Mouse (Mus musculus) heart, embryonic 11.5 days (tissue): ENCODE measurements at regions not wholly inside any gene's neighbourhood (a gene's known extent, or its start where the extent isn't known, plus 50 kb on each side); places are given as distances from the start of the nearest gene placed in this dataset.
"Not testable (repeated sequence)": the region's sequence is repeated elsewhere in the genome, so short reads cannot be mapped to it uniquely, and the experiment has no call there.

Source experiments
- ATAC-seq: fragments of 200-750 bp; cut with Nextera tagmentation; replicated peaks from 2 replicates; pipeline ENCODE4 v1.8.0; 2017; ENCODE audit warnings: moderate library complexity; ENCODE audit not compliant: insufficient number of reproducible peaks, low FRiP score, low TSS enrichment
- H3K27ac ChIP-seq: fragments of 300-500 bp; sonication (generic); 2 replicates; pipeline ENCODE4 v1.5.1; 2014; ENCODE audit warnings: mild to moderate bottlenecking, low read depth, low read length
- H3K27me3 ChIP-seq: fragments of 300-500 bp; sonication (generic); 2 replicates; pipeline ENCODE4 v1.6.1; 2014; ENCODE audit warnings: mild to moderate bottlenecking, low read length, mixed read lengths; ENCODE audit not compliant: control insufficient read depth, insufficient read depth
- H3K36me3 ChIP-seq: fragments of 300-500 bp; sonication (generic); 2 replicates; pipeline ENCODE4 v1.6.1; 2014; ENCODE audit warnings: mild to moderate bottlenecking, low read length, moderate library complexity, mixed read lengths; ENCODE audit not compliant: control insufficient read depth, insufficient read depth
- H3K4me1 ChIP-seq: fragments of 300-500 bp; sonication (generic); 2 replicates; pipeline ENCODE4 v1.6.1; 2014; ENCODE audit warnings: low read length; ENCODE audit not compliant: control insufficient read depth, insufficient read depth
- H3K4me2 ChIP-seq: fragments of 300-500 bp; sonication (generic); 2 replicates; pipeline ENCODE4 v1.6.1; 2014; ENCODE audit warnings: mild to moderate bottlenecking, moderate library complexity
- H3K4me3 ChIP-seq: fragments of 300-500 bp; sonication (generic); 2 replicates; pipeline ENCODE4 v1.5.1; 2014; ENCODE audit warnings: low read depth, low read length
- H3K9ac ChIP-seq: fragments of 300-500 bp; sonication (generic); 2 replicates; pipeline ENCODE4 v1.6.1; 2014; ENCODE audit warnings: mild to moderate bottlenecking, low read depth, low read length, moderate library complexity
- H3K9me3 ChIP-seq: fragments of 300-500 bp; sonication (generic); replicated peaks from 2 replicates; pipeline ENCODE4 v1.6.1; 2016; ENCODE audit warnings: low read length; ENCODE audit not compliant: control insufficient read depth
- WGBS: fragments of 180-500 bp; shearing (Covaris S2); extraction: QIAGEN DNeasy Blood & Tissue Kit; methylation state at CpG from one replicate; pipeline ENCODE4 v1.1.7; 2014; ENCODE audit not compliant: insufficient replicate concordance; 5-methylcytosine and 5-hydroxymethylcytosine counted together

DNA sequence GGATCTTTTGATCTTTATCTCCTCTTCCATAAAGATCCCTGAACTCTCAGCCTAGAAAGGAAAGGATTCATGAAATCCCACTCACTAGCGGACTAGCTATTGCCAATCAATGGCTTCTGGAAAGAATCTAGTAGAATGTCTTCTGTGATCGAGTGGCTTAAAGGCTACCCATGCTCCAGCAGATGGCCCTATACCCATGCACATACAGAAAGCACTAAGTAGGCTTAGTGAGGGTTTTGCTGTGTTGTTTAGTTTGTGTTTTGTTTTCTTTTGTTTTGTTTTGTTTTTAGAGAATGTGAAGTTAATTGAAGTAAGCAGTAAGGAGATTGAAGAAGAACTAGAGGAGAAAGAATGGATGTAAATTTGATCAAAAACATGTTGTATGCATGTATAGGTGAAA, 187.5 kb downstream of the Kctd12 start:
- no peak overlapping the region for H3K27ac ChIP-seq
- H3K9ac ChIP-seq, result no peak overlapping the region
- H3K36me3 ChIP-seq, result no peaks in the 10 kb centered on the region
- H3K9me3 ChIP-seq, result no peaks in the 10 kb centered on the region
- WGBS, result 77% methylated on average over 2 of the region's 2 CpGs
- H3K4me1 ChIP-seq, result no peaks in the 10 kb centered on the region
- H3K4me2 ChIP-seq, result no peak overlapping the region
- H3K4me3 ChIP-seq, result no peak overlapping the region
- ATAC-seq, result no peak
- no peaks in the 10 kb centered on the region for H3K27me3 ChIP-seq

DNA sequence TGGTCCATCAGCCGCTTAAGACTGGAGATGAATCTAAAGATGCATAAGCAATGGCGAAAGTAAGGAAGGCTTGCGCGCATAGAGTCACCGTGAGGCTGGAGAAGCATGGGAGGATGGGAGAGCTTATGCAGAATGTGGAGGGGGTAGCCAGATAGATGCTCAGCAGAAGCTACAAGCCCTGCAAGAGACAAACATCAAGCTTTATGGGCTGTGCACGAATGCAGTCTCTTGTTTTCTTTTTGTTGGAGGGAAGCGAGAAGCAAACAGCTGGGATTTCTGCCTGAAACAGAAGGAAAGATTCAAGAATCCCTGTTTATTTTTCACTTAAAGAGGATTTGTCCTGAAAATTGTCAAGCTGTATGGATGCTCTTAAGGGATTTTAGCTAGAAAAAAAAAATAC, 188.7 kb downstream of the Kctd12 start:
- Histone ChIP-seq H3K4me2 (no peak overlapping the region), H3K9me3 (no peaks in the 10 kb centered on the region), H3K27me3 (no peaks in the 10 kb centered on the region), H3K9ac (no peak overlapping the region), H3K4me3 (no peak overlapping the region), H3K27ac (no peak overlapping the region), H3K36me3 (no peaks in the 10 kb centered on the region), H3K4me1 (no peaks in the 10 kb centered on the region)
- ATAC-seq, result no peak
- WGBS, result 85% methylated on average over 7 of the region's 7 CpGs

DNA sequence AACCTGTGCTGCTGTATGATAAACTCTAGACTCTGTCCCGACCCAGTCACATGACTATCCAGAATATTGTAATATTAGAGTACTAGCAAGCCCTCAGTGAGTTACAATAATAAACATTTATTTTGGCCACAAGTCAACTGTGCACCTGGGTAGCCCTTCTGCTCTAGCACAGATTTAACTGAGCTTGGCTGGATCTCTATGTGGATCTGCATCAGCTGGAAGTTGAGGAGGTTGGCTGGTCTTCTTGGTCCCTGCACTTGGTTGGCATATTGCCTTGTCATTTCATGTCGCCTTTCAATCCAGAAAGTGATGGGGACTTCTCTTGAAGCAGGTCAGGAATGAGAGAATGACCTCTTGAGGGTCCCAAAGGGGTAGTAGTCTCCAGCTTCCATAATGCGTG, 191.5 kb downstream of the Kctd12 start:
- Histone ChIP-seq H3K27ac (no peak overlapping the region), H3K4me1 (no peaks in the 10 kb centered on the region), H3K9me3 (no peaks in the 10 kb centered on the region), H3K27me3 (no peaks in the 10 kb centered on the region), H3K4me2 (no peak overlapping the region), H3K4me3 (no peak overlapping the region), H3K9ac (no peak overlapping the region), H3K36me3 (no peaks in the 10 kb centered on the region)
- no peak for ATAC-seq
- WGBS, result 76% methylated on average over 3 of the region's 3 CpGs

DNA sequence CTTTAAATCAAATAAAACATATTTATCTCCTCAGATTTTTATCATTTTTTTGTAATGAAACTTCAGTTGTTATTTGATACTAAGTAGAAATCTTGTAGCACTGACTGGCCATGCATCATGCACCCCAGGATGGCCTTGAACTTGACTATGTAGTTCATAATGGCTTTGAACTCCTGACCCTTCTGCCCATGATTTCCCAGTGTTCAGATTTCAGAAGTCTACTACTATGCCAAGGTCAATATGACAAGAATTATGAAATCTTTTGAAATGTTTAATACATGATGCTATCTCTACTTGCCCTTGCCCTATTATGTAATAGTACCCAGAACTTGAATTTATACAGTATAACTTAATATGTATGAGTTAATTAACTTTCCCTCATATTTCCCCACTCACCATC, 200.2 kb downstream of the Kctd12 start:
- no peak overlapping the region for H3K27ac ChIP-seq
- H3K9ac ChIP-seq, result no peak overlapping the region
- H3K4me3 ChIP-seq, result no peak overlapping the region
- no peak for ATAC-seq
- no peaks in the 10 kb centered on the region for H3K9me3 ChIP-seq
- no peaks in the 10 kb centered on the region for H3K36me3 ChIP-seq
- H3K27me3 ChIP-seq, result no peaks in the 10 kb centered on the region
- no peak overlapping the region for H3K4me2 ChIP-seq
- no peaks in the 10 kb centered on the region for H3K4me1 ChIP-seq

DNA sequence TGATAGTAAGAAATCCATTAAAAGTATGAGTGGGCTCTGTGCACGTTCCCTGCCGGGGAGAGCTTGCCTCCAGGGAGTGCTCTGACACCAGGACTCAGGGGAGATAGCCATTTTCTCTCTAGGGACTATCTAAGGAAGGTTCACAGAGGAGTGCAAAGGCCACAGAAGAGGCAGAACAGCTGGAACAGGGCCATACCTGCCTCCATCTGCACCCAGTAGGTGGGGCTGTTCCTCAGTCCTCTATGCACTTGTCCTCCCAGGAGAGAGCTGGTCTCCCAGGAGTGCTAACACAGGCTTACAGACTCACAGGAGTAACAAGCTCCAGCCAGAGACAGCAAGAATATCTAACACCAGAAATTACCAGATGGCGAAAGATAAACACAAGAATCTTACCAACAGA, 212.7 kb downstream of the Kctd12 start:
- 54% methylated on average over 3 of the region's 3 CpGs for WGBS
- Histone ChIP-seq H3K36me3 (no peaks in the 10 kb centered on the region), H3K27ac (no peak overlapping the region), H3K4me3 (no peak overlapping the region), H3K4me1 (no peaks in the 10 kb centered on the region), H3K27me3 (no peaks in the 10 kb centered on the region), H3K9me3 (no peaks in the 10 kb centered on the region), H3K4me2 (no peak overlapping the region), H3K9ac (no peak overlapping the region)
- no peak for ATAC-seq

DNA sequence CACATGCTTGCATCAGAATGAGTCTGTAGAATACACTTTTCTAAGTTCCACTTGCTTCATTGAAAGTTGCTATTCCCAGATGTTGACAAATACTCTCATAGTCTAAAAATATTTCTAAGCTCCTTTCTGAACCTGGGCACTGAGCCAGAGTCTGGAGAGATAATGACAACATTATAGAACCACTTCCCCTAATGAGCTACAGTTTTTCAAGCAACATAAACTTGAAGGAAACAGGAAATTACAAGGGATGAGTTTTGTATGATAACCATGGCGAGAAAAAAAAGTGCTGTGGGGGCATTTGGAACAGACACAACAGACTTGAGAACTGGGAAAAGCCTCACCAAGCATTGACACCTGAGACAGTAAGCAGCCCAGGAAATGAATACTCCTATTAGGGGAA, 233.8 kb downstream of the Kctd12 start:
- H3K27ac ChIP-seq, result no peak overlapping the region
- ATAC-seq, result no peak
- H3K4me2 ChIP-seq, result no peak overlapping the region
- WGBS, result 36% methylated on average over 1 of the region's 1 CpGs
- H3K4me1 ChIP-seq, result no peaks in the 10 kb centered on the region
- H3K9me3 ChIP-seq, result no peaks in the 10 kb centered on the region
- no peak overlapping the region for H3K9ac ChIP-seq
- H3K36me3 ChIP-seq, result no peaks in the 10 kb centered on the region
- H3K4me3 ChIP-seq, result no peak overlapping the region
- H3K27me3 ChIP-seq, result no peaks in the 10 kb centered on the region

DNA sequence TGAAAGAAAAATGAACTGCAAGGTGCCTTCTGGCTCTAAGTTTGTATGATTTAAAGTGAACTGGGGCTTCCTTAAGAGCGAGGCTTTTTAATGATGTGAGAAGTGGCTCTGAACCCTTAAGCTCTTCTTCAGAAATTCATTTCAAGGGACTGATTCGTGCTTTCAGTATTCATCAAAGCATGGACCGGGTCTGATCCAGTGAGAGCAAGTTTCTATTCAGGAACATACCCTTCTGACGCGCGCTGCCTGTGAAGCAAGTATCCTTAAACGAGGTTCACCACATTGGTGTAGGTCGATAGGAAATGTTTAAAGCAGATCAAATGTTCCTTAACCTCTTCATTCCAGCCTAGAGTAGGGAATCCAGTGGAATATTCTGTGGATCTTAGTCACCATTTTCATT, 240.1 kb downstream of the Kctd12 start:
- Histone ChIP-seq H3K9me3 (no peaks in the 10 kb centered on the region), H3K36me3 (no peaks in the 10 kb centered on the region), H3K9ac (no peak overlapping the region), H3K27ac (no peak overlapping the region), H3K27me3 (no peaks in the 10 kb centered on the region), H3K4me3 (no peak overlapping the region), H3K4me1 (no peaks in the 10 kb centered on the region), H3K4me2 (no peak overlapping the region)
- ATAC-seq, result no peak
- 86% methylated on average over 8 of the region's 8 CpGs for WGBS

DNA sequence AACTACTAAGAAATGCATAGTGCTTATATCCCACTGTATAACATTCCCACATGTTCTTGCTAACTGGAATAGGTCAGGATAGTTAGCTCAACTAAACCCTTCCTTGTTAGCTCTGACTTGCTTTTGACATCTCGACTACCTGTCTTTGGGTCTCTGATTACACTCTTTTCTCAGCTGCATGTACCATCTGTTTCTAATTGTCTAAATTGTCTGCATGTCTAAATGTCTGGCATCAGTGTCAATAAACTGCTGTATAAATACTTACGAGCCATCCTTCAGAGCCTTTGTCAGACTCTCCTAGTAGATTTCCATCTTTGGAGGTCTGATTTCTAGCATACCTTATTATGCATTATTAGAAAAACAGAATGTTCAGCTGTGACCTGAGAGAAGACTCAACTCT, 245.8 kb downstream of the Kctd12 start:
- WGBS, result 67% methylated on average over 2 of the region's 2 CpGs
- no peaks in the 10 kb centered on the region for H3K36me3 ChIP-seq
- no peak overlapping the region for H3K4me2 ChIP-seq
- no peaks in the 10 kb centered on the region for H3K27me3 ChIP-seq
- H3K27ac ChIP-seq, result no peak overlapping the region
- no peak overlapping the region for H3K4me3 ChIP-seq
- H3K9ac ChIP-seq, result no peak overlapping the region
- H3K9me3 ChIP-seq, result no peaks in the 10 kb centered on the region
- no peaks in the 10 kb centered on the region for H3K4me1 ChIP-seq
- ATAC-seq, result no peak

DNA sequence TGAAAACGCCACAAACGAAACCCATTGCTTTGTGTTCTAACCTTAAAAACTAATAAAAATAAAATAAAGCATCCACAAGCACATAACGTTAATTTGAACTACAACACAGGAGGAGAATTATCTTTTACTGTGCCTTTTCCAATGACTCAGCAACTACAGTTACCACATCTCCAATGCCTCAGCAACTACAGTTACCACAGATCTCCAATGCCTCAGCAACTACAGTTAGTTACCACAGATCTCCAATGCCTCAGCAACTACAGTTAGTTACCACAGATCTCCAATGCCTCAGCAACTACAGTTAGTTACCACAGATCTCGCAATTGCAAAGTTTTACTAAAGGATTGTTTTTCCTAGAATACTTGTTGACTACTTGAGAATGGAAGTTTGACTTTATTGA, 248.7 kb downstream of the Kctd12 start:
- H3K36me3 ChIP-seq, H3K27me3 ChIP-seq, H3K4me1 ChIP-seq, H3K9ac ChIP-seq, H3K4me2 ChIP-seq, H3K27ac ChIP-seq, H3K9me3 ChIP-seq, H3K4me3 ChIP-seq, ATAC-seq: not testable (repeated sequence)
- 86% methylated on average over 4 of the region's 4 CpGs for WGBS
